Mouse (Mus musculus) left cerebral cortex, adult 8-10 months (tissue): Measurements from ENCODE around the gene Cenpb. TPM values are rescaled to one million over a fixed set of nuclear protein-coding genes. Genes with fewer than 3 reads are reported as not detected.

Experiments
- DNase-seq, 2 experiments: peaks; one replicate each; pipeline ENCODE4 v3.0.0; 2022; ENCODE audit warnings: low spot score in 2 of 2
- total RNA-seq, 4 experiments: library from RNA; stranded (reverse); gene quantifications; 2 replicates each; pipeline ENCODE4 v1.2.4; 2022

Gene Cenpb
- total RNA-seq, 4 experiments from 2014 or later, result 73.8 to 80.9 (median 75.8) TPM

- no peak for DNase-seq
These were observed 11.9 kb downstream of the Cenpb start for GRCm38 (mm10) chr2:131167984-131168383.

DNA sequence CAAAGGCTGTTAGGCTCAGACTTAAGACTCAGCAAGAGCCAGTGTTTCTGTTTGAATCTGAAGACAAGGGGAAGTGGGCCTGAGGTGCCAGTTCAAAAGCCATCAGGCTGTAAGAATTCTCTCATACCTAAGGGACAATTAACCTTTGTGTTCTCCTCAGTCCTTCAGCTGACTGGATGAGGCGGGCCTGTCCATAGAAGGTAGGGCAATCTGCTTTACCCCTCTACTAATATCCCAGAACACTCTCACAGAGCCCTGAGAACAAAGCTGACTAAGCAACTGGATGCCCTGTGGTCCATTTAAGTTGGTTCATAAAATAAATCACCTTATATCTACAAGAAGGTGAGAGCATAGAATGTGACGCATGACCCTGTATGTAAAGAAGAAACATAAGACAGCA is 13.7 kb downstream of the Cenpb start:
- no peak for DNase-seq

- no peak for DNase-seq
These were observed 15.9 kb downstream of the Cenpb start for GRCm38 (mm10) chr2:131163924-131164323.

DNA sequence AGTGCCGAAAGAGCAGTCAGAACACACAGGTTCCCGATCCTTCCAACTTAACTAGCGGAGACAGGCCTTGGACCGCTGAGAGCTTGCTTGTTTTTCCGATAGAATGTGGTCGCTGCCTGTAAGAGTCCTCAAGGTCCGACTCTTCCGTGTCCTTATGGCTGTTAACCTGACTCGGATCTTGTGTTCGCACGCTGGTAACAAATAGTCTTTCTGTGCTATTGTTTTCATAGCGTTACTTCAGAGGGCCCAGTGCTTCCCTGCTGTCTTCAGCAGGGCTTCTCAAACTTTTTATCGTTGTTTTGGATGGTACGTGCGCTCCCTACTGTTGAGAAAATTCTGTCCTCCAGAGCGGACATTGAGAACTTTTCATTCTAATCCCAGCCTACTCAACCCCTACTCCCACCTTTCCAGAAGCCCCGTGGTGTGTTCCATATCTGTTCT is 19.2 kb downstream of the Cenpb start:
- no peak for DNase-seq

DNA sequence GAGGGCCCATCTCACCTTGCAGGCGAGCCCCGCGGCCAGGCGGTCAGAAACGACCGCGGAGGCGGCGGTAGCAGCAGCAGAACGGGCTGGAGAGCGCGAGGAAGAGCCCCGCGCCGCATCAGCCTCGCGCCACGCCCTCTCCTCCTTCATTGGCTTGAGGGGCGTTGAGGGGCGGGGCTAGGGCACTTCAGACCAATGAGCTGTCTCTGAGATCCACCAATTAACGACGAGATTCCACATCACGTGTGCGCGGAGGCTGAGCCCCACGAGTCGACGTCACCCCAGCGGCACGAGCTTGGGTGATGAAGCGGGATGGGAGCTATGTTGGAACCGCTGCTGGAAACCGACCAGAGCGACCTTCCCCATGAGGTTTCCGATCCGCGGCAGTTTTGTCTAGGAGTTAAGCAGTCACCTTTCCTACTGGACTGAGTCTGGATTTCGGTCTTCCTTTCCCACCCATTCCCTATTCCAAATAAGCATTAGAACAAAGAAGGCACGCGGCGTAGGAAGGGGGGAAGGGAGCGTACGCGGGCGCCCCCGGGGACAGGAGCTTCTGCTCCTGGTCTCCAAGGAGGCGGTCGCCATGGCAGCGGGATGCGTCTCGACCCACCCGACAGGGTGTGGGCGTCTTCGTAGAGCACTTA is 19.8 kb downstream of the Cenpb start, which contains the start of gene 1700037H04Rik:
TSS of gene 1700037H04Rik (minus strand) at position 144 of the 644 bp plus-strand sequence.
- DNase-seq, result peak; percentile 82 to 97

DNA sequence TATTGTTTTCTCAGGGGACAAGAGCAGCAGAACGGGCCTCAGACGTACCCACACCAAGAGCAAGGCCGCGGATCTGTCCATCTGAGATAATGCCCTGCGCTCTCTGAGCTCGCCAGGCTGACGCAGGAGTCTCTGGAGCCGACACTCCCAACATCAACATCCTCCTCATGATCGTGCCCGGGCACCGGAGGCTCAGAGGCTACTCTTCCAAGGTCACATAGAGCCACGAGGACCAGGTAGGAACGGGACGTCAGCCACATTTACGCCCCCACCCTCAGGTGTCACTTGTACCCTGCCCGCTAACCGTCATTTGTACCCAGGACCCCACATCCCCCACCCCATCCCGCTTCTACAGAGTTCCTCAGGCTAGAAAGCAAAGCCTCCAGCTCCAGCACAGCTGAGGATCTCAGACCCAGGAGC is 20.4 kb downstream of the Cenpb start:
- peak in 1 of 2 experiments; percentile 45 for DNase-seq

- no peak for DNase-seq
These were observed 22.9 kb downstream of the Cenpb start for GRCm38 (mm10) chr2:131156987-131157386.

DNA sequence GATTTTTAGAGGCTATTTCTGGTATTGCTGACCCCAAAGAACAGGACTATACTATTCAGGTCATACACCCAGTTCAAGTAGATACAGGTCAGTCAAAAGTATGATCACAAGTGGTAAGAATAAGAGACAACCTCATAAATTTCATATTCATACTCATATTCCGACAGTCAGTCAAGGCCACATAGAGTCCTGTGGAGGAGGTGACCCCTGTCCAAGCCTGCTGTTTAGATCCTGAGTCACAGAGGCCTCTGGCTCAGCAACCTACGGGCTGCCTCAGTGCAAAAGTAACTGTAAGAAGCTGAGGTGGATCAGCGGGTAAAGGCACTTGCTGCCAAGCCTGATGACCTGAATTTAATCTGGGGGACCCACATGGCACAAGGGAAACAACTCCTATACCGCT is 25.8 kb downstream of the Cenpb start:
- no peak for DNase-seq

DNA sequence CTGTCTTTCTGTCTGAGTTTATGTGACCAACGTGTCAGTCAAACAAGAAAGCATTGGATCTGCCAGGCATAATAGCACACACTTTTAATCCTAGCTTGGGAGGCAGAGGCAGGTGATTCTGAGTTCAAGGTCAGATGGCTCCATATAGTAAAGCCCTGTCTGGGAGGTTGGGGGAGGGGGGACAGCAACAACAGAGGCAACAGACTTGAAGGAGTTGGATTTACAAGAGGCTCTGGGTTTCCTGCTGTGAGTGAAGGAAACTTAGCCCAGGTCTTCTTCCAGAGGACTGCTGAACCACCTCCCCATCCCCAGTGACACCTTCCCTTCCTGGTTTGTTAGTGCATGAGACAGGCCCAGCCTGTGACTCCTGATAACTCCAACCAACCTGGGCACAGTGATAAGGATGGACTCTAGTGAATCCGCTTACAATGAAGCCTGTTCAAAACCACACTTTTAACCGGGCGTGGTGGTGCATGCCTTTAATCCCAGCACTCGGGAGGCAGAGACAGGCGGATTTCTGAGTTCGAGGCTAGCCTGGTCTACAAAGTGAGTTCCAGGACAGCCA is 27.6 kb downstream of the Cenpb start:
- no peak for DNase-seq

GRCm38 (mm10) chr2:131149254-131149578 is 30.7 kb downstream of the Cenpb start:
- no peak for DNase-seq

DNA sequence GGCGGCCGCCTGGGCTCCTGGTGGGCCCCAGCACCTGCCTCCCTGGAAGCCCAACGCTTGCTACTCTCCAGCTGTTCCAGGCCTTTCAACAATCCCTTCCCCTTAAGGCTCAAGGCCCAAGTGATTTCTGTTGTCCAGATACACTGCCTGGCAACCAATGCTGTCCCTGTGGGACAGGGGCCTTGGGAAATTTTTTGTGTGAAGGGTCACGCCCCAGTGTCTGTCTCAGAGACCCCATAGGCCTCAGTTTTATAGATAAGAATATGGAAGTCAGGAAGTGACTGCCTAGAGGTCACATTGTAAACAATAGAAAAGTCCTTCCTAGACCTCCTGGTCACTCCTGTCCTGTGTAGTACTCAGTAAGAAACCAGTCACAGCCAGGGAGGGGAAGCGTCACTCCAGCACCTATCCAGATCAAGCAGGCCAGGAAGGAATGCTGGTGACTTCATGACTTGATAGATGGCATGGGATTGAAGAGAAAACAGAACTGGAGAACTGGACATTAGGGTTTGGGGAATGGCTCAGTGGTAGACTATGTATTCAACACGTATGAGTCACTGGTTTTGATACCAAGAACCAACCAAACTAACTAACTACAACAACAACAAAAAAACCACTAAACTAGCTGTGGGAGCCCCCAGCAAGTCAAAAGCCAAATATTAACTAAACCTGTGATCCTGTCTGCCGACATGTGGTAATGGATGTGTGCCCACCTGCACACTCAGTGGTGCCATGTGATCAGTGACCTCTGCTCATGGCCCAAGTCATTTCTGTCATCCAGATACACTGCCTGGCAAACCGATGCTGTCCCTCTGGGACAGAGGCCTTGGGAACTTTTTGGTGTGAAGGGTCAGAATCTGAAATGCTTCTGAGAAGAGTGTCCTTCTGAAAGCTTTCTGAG is 31.3 kb downstream of the Cenpb start:
- no peak for DNase-seq

DNA sequence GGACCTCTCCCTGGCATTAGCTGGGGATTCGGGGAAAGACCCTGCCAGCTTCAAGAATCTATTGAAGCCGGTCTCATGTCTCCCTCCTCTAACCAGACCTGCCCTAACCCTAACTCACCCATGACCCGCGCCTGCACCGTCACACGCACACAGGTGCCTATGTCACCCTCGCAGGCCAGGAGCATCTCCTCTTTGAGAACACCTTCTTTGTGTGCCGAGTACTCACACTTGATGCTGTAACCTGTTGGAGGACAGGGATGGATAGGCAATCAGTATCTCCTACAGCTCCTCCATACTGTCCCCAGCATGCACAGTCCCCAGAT is 32.9 kb downstream of the Cenpb start:
- DNase-seq, result no peak

GRCm38 (mm10) chr2:131146193-131147042 is 33.4 kb downstream of the Cenpb start:
- DNase-seq, result peak in 1 of 2 experiments; percentile 33

DNA sequence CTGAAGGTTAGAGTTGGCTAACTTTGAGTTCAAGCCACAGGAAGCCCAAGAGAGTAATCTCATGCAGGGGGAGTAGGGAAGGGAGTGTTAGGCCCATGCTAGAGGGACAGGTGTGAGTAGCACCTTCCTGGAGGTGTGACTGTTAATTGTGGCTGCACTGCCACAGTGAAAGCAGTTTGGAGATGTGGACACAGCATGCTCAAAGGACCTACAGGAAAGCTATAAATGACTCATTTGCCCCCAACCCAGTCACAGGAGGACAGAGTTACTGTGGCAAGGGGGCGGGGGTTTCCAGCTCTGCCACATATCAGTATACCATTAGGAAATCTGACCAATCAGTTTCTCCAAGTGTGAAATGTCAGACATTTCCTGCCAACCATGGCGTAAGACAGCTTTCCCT is 34.3 kb downstream of the Cenpb start:
- no peak for DNase-seq

GRCm38 (mm10) chr2:131145121-131145520 is 34.7 kb downstream of the Cenpb start:
- DNase-seq, result no peak

DNA sequence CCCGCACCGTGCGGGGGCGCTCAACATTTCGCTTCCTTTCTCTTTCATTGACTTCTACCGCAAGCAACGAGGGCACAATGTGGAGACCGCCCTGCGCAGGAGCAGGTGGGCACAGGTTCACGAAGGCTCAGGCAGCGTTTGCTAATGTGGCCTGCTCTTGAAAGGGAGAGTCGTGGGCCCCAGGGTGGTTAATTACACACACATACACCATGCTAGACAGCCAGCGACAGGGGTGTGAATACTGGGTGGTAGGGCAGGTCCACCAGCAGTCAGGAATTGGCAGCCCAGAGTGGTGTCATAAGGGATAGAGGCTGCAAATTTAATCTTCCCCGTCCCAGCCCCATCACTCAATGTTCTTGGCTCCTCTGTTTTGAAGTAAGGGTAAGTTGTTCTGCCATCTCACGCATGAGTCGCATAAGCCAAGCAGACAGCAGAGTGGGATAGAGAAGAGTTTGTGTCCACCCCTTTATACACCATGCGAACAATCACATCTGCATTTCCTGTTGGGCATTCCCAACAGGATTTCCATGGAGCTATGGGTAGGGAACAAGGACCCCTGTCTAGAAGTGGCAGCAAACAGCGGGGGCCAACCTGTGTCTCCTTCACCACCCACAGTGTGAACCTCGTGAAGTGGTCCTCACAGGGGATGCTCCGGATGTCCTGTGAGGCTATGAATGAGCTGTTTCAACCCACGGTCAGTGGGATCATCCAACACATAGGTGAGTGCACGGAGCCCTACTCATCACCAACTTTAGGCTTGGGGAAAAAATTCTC is 36.7 kb downstream of the Cenpb start:
- DNase-seq, result no peak

DNA sequence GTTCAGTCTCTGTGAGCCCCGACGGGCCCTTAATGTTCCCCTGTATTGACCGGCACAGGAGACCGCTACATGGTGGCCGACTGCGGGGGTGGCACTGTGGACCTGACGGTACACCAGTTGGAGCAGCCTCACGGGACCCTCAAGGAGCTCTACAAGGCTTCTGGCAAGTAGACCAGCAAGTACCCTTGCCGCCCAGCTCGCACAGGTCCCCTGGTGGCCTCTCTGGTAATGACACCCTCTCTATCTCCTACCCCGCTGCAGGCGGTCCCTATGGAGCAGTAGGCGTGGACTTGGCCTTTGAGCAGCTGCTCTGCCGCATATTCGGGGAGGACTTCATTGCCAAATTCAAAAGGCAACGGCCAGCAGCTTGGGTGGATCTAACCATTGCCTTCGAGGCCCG is 37.3 kb downstream of the Cenpb start:
- no peak for DNase-seq

DNA sequence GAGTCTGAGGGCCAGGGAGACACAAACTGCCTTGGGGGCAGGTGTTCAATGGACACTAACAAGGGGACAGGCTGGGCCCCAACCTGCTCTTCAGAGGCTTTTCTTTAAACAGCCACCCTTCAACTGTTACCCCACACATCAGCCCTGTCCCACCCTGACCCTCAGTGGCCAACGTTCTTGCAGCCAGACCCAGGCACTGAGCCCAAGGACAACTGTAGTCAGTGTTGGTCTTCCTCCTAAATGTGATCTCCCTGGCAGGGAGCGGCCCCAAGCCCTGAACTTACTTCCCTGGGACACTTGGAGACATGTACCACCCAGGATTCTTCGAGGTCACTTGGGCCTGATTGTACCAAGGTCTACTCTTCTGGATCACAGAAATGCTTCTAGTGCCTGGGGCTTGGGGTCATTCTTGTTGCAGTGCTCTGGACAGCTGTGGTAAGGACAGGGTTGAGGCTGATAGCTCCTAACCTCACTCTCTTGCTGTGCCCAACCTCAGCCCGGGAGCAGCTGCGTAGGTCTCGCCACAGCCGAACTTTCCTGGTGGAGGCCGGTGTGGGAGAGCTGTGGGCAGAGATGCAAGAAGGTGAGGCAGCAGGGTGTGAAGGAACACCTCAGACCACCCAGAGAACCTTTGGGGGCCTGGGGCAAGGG is 38.4 kb downstream of the Cenpb start:
- DNase-seq, result no peak

- no peak for DNase-seq
These were observed 39.3 kb downstream of the Cenpb start for GRCm38 (mm10) chr2:131140533-131140905.

DNA sequence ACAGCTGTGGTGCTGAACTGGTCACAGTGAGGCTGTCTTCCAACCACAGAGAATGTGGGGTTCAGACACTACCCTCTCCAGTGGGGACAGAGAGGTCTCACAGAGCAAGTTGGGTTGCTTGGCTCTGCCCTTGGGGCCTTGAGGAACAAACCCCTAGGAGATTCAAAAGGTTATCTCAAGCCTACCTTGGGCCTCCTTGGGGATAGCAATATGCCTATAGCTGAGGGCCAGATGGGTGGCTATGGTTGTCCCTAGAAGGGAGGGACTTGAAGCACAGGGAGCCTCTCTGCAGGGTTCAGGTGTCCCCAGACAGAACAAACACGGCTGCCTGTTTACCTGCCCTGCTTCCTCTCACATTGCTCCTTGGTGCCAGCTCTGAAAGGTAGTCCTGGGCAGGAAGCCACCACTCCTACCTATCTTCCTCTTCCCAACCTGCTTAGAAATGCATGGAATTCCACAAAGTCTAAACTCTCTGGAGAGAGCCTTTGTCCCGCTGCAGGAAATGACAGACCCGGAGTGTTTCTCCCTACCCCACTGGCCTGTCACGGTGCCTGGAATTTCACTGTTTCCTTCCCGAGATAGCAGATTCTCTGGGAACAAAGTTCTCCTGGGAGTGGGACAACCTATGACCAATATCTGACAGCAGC is 39.9 kb downstream of the Cenpb start:
- no peak for DNase-seq
